Mouse (Mus musculus) T-helper 17 cell (primary cell): Measurements from ENCODE around the gene Ptprn2.

ENCODE experiments used
- in situ Hi-C, 2 experiments: fragments of 300-600 bp; cut with MboI, MseI; formaldehyde crosslinking; loops; 1 replicate in 1 of 2; 2 replicates in 1 of 2; pipeline ENCODE4 v1.15.1; 2025; ENCODE audit warnings: high pct_unique_total_duplicates in 2 of 2

Gene Ptprn2

DNA sequence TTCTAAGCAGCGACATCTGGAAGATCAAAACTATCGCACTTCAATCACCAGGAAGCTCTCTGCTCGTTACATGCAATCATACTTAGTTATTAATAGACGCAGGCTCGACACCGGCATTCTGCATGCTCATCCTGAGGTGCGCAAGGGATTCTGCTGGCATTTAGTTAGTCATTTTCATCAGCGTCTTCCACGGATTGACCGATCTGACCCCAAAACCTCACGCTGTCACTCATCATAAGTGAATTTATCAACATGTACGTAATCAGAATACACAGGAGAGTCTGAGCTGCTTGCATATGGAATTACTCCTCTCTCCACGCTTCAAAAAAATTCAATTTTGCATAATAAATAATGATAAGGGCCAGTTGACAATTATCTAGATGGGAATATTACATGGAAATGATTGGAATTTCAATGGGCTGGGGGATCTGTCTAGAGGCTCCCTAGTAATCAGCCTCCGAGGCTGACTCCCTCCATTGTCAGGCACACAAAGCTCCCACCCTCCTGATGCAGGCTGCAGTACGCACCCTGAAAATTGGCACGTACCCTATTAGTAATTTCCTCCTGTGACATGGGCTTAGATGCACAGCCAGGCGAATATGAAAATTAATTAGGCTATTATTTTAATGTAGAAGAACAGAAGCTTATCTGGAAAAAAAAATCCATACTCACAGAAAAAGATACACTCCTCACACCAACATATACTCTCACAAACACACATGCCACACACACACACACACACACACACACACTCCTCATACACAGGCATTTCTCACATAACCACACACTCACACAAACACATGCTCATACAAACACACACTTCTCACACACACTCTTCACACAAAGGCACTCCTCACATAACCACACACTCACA lies 819.5 kb downstream of the Ptprn2 start:
- in situ Hi-C loops: no loop called here

DNA sequence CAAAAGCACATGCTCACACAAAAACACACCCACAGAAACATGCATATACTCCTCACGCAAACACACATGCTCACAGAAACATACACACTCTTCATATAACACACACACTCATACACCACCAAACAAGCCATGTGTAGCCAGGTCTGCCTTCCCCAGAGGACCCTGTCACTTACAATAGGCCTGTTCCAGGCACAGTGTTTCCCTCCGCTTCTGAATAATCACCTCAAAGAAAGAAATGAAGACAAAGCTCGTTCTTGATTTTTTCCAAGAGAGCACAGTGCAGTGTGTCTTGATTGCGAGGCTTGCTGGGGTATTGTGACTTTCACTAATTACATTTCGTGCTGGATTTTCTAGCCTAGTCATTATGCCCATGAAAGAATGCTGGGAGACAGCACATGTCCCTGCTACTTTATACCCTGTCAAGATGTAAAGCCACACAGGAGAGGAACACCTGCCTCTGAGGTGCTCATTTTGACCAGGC lies 820.1 kb downstream of the Ptprn2 start:
- in situ Hi-C loops: no loop called here

DNA sequence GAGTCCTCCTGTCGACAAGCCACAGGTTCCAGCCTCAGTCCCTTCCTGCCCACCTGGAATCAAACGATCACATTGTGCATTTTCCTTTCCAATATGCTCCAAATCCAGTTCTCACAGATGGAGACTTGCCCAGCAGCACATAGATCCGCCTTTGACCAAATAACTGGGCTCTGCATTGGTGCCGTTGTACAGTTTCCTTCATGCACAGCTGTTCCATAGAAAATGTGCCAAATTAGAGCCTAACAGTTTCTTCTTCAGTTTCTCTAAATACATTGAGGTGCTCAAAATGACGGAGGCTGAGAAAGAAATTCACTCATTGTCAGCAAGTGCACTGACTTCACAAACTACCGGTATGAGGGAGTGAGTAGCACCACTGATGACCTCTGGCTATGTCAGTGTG lies 826.6 kb downstream of the Ptprn2 start:
- in situ Hi-C loops: no loop called here

GRCm38 (mm10) chr12:117314987-117315386 lies 829.5 kb downstream of the Ptprn2 start:
- in situ Hi-C loops: no loop called here

DNA sequence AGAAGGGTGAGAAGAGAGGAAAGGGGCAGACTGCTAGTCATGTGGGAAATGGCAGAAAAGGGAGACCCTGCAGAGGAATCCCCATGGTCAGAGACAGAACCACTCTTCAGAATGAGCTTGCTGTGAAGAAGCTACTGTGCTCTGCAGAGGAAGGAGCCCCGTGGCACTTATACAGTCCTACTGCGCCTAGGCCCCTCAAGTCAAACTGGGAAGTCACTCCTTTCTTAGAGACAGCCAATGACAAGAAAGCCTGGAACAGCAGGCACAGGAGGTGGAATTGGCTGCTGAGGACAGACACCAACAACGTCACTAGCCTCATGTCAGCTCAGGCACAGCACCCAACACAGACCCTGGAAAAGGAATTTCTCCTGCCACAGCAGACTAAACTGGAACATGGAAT lies 830.1 kb downstream of the Ptprn2 start:
- in situ Hi-C loops: no loop called here

DNA sequence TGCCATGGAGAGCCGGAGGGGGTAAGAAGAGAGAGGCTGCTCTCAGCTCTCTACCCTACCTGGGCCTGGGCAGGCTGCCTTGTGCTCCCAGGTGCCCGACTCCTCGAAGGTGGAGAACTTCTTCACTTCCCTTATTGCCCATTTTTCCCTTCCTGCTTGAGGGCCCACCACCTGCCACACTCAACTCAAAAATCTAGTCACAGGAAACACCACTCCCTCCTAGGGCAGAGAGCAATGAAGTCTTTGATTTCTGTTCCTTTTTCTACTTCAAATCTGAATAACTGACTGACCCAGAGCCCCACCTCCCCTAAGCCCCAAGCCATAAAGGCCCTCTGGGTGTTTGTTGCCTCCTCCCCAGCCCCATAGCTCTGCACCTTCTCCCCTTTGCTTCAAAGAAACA lies 832.7 kb downstream of the Ptprn2 start:
- in situ Hi-C loops: no loop called here

GRCm38 (mm10) chr12:117323017-117323416 lies 837.5 kb downstream of the Ptprn2 start:
- in situ Hi-C loops: no loop called here
